8 mouse cellular contexts compared by ENCODE assay signal in the genomic region with DNA sequence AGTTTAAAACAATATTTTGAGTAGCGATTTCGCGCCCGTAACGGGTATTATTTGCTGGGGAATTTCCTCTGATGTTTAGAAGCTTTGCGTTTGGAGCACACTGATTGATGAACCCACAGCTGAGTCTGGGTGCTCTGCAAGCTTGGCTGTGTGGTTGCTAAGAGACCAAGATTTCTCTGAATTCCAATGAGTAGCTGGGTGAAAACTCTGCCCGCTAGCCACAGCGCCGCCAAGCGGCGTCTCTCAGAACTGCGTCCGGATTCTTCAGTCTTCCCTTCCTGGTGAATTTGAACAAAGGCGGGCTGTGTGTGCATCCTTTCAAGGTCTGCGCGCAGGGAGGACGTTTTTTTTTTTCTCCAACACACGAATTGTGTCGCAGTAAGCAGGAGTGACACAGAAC. TPM values are rescaled to one million over a fixed set of nuclear protein-coding genes. Genes with fewer than 3 reads are reported as not detected.
DNase-seq lines count a peak whose midpoint lies in the region; ATAC-seq and TF ChIP-seq lines count a peak whose summit lies in the region.

No protein-coding gene starts in this region.

- peak; percentile 90 for DNase-seq in A20 (ENCODE audit: low read depth, low spot score)
- DNase-seq in heart, adult 9 months (ENCODE audit: low spot score in 2 of 2), result peak; percentile 75 to 88
- DNase-seq in kidney, adult 9 months, result peak; percentile 97
- DNase-seq in spleen, adult 2 months (ENCODE audit: low read depth in 1 of 2, low spot score in 2 of 2), result peak; percentile 52 to 83

- no peaks in the 10 kb centered on the region for H3K27me3 ChIP-seq in embryonic facial prominence, embryonic 15.5 days
- H3K27me3 ChIP-seq in limb, embryonic 13.5 days, result no peaks in the 10 kb centered on the region
- no peaks in the 10 kb centered on the region for H3K27me3 ChIP-seq in midbrain, embryonic 16.5 days (ENCODE audit: control insufficient read depth, insufficient read depth, low read depth, low read length)
- no peaks in the 10 kb centered on the region for H3K27me3 ChIP-seq in spleen, adult 2 months (ENCODE audit: control insufficient read depth, insufficient read depth, low read length)

- H3K27ac ChIP-seq in bone marrow, adult 2 months (ENCODE audit: control insufficient read depth, insufficient read depth, low read depth, low read length, poor library complexity), result no peak overlapping the region
- H3K27ac ChIP-seq in embryonic facial prominence, embryonic 15.5 days (replicated peaks), result peak overlapping the region; percentile 73
- no peak overlapping the region for H3K27ac ChIP-seq in limb, embryonic 13.5 days
- peak overlapping the region; percentile 82 for H3K27ac ChIP-seq in midbrain, embryonic 16.5 days (ENCODE audit: low read length)
- H3K27ac ChIP-seq in spleen, adult 2 months (ENCODE audit: insufficient read depth, low read length), result no peak overlapping the region

- peak; percentile 86 for TF ChIP-seq CTCF in bone marrow, adult 2 months (IDR thresholded peaks at IDR 0.05; ENCODE audit: control insufficient read depth, insufficient read depth, low read length)
- peak; percentile 95 for TF ChIP-seq CTCF in spleen, adult 2 months (IDR thresholded peaks at IDR 0.05; ENCODE audit: extremely low read depth, insufficient read depth, insufficient read length, insufficient replicate concordance)

- TF ChIP-seq POLR2A in bone marrow, adult 2 months (IDR thresholded peaks at IDR 0.05; ENCODE audit: borderline replicate concordance, control insufficient read depth, low read depth, low read length), result no peak
- TF ChIP-seq POLR2A in spleen, adult 2 months (IDR thresholded peaks at IDR 0.05; ENCODE audit: low read depth, low read length), result no peak

- H3K4me1 ChIP-seq in bone marrow, adult 2 months (ENCODE audit: control insufficient read depth, insufficient read depth, low read length), result no peaks in the 10 kb centered on the region
- peaks cover 12% of the 10 kb centered on the region for H3K4me1 ChIP-seq in embryonic facial prominence, embryonic 15.5 days
- peaks cover 11% of the 10 kb centered on the region; the same call in 1 of the 2 replicates for H3K4me1 ChIP-seq in limb, embryonic 13.5 days
- H3K4me1 ChIP-seq in midbrain, embryonic 16.5 days (ENCODE audit: control insufficient read depth, insufficient read depth, low read length), result peaks cover 15% of the 10 kb centered on the region
- peaks cover 3% of the 10 kb centered on the region; the same call in 1 of the 2 replicates for H3K4me1 ChIP-seq in spleen, adult 2 months (ENCODE audit: control insufficient read depth, insufficient read depth, insufficient read length)

- H3K4me2 ChIP-seq in embryonic facial prominence, embryonic 15.5 days (replicated peaks), result peak overlapping the region; percentile 57
- H3K4me2 ChIP-seq in limb, embryonic 13.5 days (replicated peaks), result peak overlapping the region; percentile 61
- H3K4me2 ChIP-seq in midbrain, embryonic 16.5 days (ENCODE audit: low read length), result peak overlapping the region; percentile 70

- peak; percentile 85 for ATAC-seq in embryonic facial prominence, embryonic 15.5 days (ENCODE audit: insufficient number of reproducible peaks, low FRiP score, low TSS enrichment, low read depth)
- peak; percentile 90 for ATAC-seq in limb, embryonic 13.5 days (ENCODE audit: low FRiP score, low read depth)
- ATAC-seq in midbrain, embryonic 16.5 days, result peak; percentile 94

- no peak overlapping the region for H3K4me3 ChIP-seq in bone marrow, adult 2 months (replicated peaks; ENCODE audit: control insufficient read depth, low read depth, low read length)
- H3K4me3 ChIP-seq in embryonic facial prominence, embryonic 15.5 days (replicated peaks), result peak overlapping the region; percentile 35
- peak overlapping the region; percentile 36 for H3K4me3 ChIP-seq in limb, embryonic 13.5 days
- H3K4me3 ChIP-seq in midbrain, embryonic 16.5 days (ENCODE audit: low read depth, low read length), result peak overlapping the region; percentile 36
- H3K4me3 ChIP-seq in spleen, adult 2 months (ENCODE audit: extremely low read depth, insufficient read depth, insufficient read length), result no peak overlapping the region

- no peak overlapping the region for H3K9ac ChIP-seq in embryonic facial prominence, embryonic 15.5 days
- peak overlapping the region; percentile 48; the same call in 1 of the 2 replicates for H3K9ac ChIP-seq in limb, embryonic 13.5 days
- H3K9ac ChIP-seq in midbrain, embryonic 16.5 days (ENCODE audit: low read depth, low read length), result peak overlapping the region; percentile 55

- 5% methylated on average over 19 of the region's 19 CpGs for WGBS in bone marrow, adult 2 months
- under 1% methylated on average over 19 of the region's 19 CpGs for WGBS in embryonic facial prominence, embryonic 15.5 days
- WGBS in limb, embryonic 13.5 days, result 3% methylated on average over 19 of the region's 19 CpGs
- WGBS in midbrain, embryonic 16.5 days, result under 1% methylated on average over 19 of the region's 19 CpGs
- WGBS in spleen, adult 2 months, result 8% methylated on average over 19 of the region's 19 CpGs

- no peaks in the 10 kb centered on the region for H3K36me3 ChIP-seq in embryonic facial prominence, embryonic 15.5 days
- no peaks in the 10 kb centered on the region for H3K36me3 ChIP-seq in limb, embryonic 13.5 days
- H3K36me3 ChIP-seq in midbrain, embryonic 16.5 days (ENCODE audit: control insufficient read depth, insufficient read depth, low read length), result 0 out of 2 replicates have a peak, but pooled peaks cover 4% of the 10 kb centered on the region
- H3K36me3 ChIP-seq in spleen, adult 2 months (ENCODE audit: control insufficient read depth, insufficient read depth, low read length), result no peaks in the 10 kb centered on the region

- no peaks in the 10 kb centered on the region for H3K9me3 ChIP-seq in embryonic facial prominence, embryonic 15.5 days (replicated peaks)
- H3K9me3 ChIP-seq in limb, embryonic 13.5 days, result no peaks in the 10 kb centered on the region
- no peaks in the 10 kb centered on the region for H3K9me3 ChIP-seq in midbrain, embryonic 16.5 days (replicated peaks; ENCODE audit: control insufficient read depth, low read length, poor library complexity, severe bottlenecking)

RNA-seq across cellular contexts. Expression of gene Crebl2, which starts 33.2 kb away (rescaled TPM):
- polyA plus RNA-seq in bone marrow, adult 2 months (2011; ENCODE audit: insufficient read depth, insufficient read length, low replicate concordance, missing spikeins), result 4.2 and 8.3 TPM in 2 replicates
- polyA plus RNA-seq in embryonic facial prominence, embryonic 15.5 days (2015; fragmentation: Nextera tagmentation; extraction: Ambion mirVana), result 3.4 TPM in 2 replicates
- polyA plus RNA-seq in limb, embryonic 13.5 days (2015; fragmentation: Nextera tagmentation; extraction: Ambion mirVana), result 2.6 and 3.0 TPM in 2 replicates
- 4.3 and 4.8 TPM in 2 replicates for polyA plus RNA-seq in midbrain, embryonic 16.5 days (2015; fragmentation: Nextera tagmentation; extraction: Ambion mirVana)
- 10.2 and 10.9 TPM in 2 replicates for polyA plus RNA-seq in spleen, adult 2 months (2012; rRNA removed)

RNA-seq across cellular contexts. Expression of gene Gpr19, which starts 35.2 kb away (rescaled TPM):
- polyA plus RNA-seq in bone marrow, adult 2 months (2011; ENCODE audit: insufficient read depth, insufficient read length, low replicate concordance, missing spikeins), result 6.9 and 16.6 TPM in 2 replicates
- polyA plus RNA-seq in embryonic facial prominence, embryonic 15.5 days (2015; fragmentation: Nextera tagmentation; extraction: Ambion mirVana), result 6.8 and 7.4 TPM in 2 replicates
- polyA plus RNA-seq in limb, embryonic 13.5 days (2015; fragmentation: Nextera tagmentation; extraction: Ambion mirVana), result 7.3 and 8.2 TPM in 2 replicates
- 44.7 and 46.8 TPM in 2 replicates for polyA plus RNA-seq in midbrain, embryonic 16.5 days (2015; fragmentation: Nextera tagmentation; extraction: Ambion mirVana)
- 6.4 and 7.0 TPM in 2 replicates for polyA plus RNA-seq in spleen, adult 2 months (2012; rRNA removed)

RNA-seq across cellular contexts. Expression of gene Cdkn1b, which starts 57.1 kb away (rescaled TPM):
- polyA plus RNA-seq in bone marrow, adult 2 months (2011; ENCODE audit: insufficient read depth, insufficient read length, low replicate concordance, missing spikeins), result 40.0 and 47.4 TPM in 2 replicates
- 17.0 and 18.8 TPM in 2 replicates for polyA plus RNA-seq in embryonic facial prominence, embryonic 15.5 days (2015; fragmentation: Nextera tagmentation; extraction: Ambion mirVana)
- polyA plus RNA-seq in limb, embryonic 13.5 days (2015; fragmentation: Nextera tagmentation; extraction: Ambion mirVana), result 20.4 and 22.3 TPM in 2 replicates
- 20.7 and 22.6 TPM in 2 replicates for polyA plus RNA-seq in midbrain, embryonic 16.5 days (2015; fragmentation: Nextera tagmentation; extraction: Ambion mirVana)
- 30.3 and 35.3 TPM in 2 replicates for polyA plus RNA-seq in spleen, adult 2 months (2012; rRNA removed)

Comparison
In these comparisons a context has a peak if more than half of its experiments do, and no peak if none do; other contexts are left out.
1. H3K27ac ChIP-seq: peak in embryonic facial prominence, embryonic 15.5 days (single experiment) and midbrain, embryonic 16.5 days (single experiment); none in bone marrow, adult 2 months (single experiment), limb, embryonic 13.5 days (single experiment) and spleen, adult 2 months (single experiment).
2. H3K4me3 ChIP-seq: peak in embryonic facial prominence, embryonic 15.5 days (single experiment), limb, embryonic 13.5 days (single experiment) and midbrain, embryonic 16.5 days (single experiment); none in bone marrow, adult 2 months (single experiment) and spleen, adult 2 months (single experiment).
3. Peak in every context shown above with its lines, with median percentiles within 50 percentile points of each other: DNase-seq, ATAC-seq and H3K4me2 ChIP-seq.